Mouse (Mus musculus) right cerebral cortex, postnatal 25 days (tissue): ENCODE measurements at regions not wholly inside any gene's neighbourhood (a gene's known extent, or its start where the extent isn't known, plus 50 kb on each side); places are given as distances from the start of the nearest gene placed in this dataset.
A peak's percentile ranks its signal among the peaks of the same experiment; 100 is the strongest.

ENCODE experiments used
- DNase-seq: peaks from one replicate; pipeline ENCODE4 v3.0.0; 2022

GRCm38 (mm10) chr2:167815123-167815522 is 116.7 kb upstream of the Ptpn1 start:
- DNase-seq, result no peak

- no peak for DNase-seq
Measured at GRCm38 (mm10) chr2:167809256-167809655, 119.6 kb upstream of the Tmem189 start.

DNA sequence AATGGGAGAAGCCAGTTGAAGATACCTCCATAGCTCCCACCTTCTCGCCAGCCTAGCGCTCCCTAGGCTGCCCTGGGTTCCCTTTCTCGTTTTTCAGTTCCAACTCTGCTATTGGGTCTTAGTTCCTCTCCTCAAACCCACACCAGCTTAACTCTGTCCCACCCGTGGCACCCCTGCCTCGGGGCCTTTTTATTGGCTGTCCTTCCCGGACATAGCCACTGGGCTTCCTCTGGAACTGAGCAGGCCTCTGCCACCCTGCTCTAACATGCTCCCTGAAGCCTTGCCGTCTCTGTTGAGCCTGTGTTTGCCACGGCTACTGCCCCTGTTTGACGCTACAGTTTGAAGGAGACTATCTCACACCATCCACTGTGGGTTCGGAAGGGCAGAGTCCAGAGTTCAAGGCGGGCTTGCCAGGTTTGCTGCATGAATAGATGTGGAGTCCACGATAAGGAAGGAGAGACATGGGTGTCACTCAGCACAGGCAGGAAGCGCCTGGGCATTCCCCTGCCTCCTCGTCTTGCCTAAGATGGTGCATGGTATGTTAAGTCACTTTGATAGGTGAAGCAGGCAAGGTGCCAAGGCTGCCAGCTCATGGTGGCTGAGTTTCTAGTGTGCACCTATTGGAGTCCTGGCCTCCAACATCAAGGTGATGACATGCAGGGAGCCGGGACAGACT is 116.1 kb upstream of the Tmem189 start:
- DNase-seq, result no peak

- no peak for DNase-seq
Measured at GRCm38 (mm10) chr2:167804493-167805227, 115.0 kb upstream of the Tmem189 start.

GRCm38 (mm10) chr2:167802494-167802893 is 112.9 kb upstream of the Tmem189 start:
- no peak for DNase-seq

- no peak for DNase-seq
Measured at GRCm38 (mm10) chr2:167801389-167801788, 111.8 kb upstream of the Tmem189 start.

DNA sequence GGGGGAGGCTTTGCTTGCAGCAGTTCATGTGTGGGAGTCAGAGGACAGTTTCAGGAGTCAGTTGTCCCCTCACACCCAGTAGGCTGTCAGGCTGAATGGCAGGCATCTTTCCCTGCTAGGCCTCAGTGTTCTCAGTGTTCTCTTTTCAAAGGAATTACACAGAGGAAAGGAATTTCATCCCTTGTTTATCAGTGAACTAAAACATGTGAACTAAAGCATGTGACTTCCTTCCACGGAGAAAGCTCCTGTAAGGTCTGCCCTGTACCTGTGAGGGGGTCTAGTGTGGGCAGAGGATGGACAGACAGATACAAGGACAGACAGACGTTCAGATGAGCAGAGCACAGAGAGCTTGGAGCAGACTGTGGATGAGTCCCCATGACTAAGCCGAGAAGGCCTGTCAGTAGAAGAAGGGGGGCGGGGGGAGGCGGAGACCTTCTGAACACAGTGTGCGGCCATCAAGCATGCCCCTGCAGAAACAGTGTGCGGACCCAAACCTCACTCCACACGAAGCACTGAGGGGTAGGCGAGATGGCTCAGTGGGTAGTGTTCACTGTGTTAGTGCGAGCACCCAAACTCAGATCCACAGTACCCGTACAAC is 111.1 kb upstream of the Tmem189 start:
- DNase-seq, result no peak

GRCm38 (mm10) chr2:167799629-167800387 is 110.2 kb upstream of the Tmem189 start:
- no peak for DNase-seq

DNA sequence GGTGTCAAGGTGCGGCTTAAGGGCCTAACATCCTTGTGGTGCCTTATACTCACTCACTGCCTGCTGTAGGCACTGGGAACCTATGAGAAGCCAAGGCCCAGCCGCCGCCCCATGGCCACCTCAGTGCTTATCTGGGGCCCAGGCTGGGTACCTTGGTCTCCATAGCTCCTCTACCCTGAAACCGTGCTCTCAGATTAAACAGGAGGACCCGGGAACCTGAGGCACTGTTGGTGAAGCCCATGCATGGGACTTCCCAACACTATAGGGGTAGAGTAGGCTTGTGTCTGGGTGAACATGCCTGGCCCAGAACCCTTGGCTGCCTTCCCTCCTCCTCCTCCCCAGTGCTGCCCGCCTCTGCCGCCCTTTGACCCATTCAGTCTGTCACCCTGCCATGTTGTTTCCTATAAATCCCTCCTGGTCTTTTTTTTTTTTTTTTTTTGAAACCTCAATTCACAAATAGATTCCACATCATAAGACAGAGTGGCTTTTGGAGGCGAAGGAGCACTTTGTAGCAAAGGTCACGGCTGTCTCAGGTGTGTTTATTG is 109.4 kb upstream of the Tmem189 start:
- no peak for DNase-seq

DNA sequence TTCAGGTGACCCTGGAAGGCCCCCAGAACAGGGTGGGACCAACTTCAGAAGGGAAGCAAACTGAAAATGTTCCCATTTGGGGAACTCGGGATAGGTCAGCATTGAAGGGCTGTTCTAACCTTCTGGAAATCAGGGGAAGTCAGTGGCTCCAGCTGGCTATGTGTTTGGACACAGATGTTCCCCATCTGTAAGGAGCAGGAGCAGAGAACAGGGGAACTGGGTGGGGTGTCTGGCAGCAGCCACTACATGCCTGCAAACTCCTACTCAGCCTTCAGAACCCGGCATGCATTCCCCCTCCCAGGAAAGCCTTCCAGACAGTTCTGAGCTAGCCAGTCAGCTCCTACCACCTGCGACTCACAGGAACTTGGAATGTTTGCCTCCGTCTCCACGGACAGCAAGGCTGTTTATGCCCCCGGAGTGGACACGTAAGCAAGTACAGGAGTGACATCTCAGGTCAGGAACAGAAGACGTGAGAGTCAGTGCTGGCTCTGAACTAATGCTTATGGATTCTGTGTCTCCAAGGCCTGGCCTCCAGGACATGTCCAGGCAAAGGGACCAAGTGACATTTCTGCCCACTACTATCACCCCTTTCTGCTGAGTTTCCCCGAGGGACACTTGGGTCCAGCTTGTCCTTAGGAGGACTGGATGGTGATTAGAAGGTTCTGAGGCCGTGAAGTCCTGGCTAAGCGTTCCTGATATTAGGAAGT is 108.6 kb upstream of the Tmem189 start:
- no peak for DNase-seq

- DNase-seq, result no peak
Measured at GRCm38 (mm10) chr2:167795491-167795890, 105.9 kb upstream of the Tmem189 start.

DNA sequence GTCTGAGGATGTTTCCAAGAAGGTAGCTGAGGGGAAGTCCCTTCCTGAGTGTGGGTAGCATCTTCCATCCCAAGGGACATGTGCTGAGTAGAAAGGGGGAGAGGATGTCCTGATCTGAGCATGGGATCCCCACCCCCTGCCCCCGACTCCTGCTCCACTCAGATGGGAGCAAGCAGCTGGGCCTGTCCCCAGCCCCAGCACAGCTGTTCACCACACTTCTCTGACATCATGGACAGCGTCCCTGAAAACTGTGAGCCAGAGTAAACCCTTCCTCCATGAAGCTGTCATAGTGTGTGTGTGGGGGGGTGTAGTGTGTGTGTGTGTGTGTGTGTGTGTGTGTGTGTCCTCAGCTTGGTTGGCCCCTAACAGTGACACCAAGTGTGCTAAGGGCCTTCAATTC is 104.3 kb upstream of the Tmem189 start:
- no peak for DNase-seq

DNA sequence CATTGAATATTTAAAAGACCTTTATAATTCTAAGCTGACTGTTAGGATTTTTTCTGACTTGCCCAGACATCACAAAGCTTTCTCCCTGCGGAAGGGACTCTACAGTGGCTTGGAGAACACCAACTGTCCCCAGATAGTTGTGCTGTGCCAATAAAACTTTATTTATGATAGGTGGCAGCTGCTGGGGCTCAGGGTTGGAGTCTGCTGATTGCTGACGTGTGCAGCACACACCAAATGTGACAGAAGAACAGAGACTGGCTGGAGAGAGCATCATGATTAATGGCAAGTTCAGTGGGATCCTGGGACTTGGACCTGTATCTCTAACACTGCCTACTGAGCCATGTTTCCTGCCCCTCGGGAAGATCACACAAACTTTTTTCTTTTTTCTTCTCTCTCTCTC is 103.1 kb upstream of the Tmem189 start:
- no peak for DNase-seq

DNA sequence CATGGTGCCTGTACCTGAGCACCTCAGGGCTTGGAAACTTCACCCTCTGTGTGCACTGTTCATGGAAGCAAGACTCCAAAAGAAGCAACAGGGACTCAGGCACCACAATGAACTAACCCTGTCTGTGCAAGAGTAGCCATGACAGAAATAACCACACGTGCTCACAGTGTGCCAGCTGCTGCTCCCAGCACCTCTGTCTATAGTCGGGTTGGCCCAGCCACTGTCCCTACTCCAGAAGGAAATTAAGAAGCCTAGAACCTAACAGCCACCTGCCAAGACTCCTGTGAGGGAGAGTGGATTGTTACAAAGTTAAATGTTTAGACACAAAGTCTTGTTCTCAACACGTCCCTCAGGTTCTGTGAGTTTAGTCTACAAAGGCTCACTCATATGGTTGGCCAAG is 102.7 kb upstream of the Tmem189 start:
- DNase-seq, result no peak

- DNase-seq, result peak; percentile 43
Measured at GRCm38 (mm10) chr2:167789471-167789923, 99.9 kb upstream of the Tmem189 start.

- DNase-seq, result no peak
Measured at GRCm38 (mm10) chr2:167786951-167787350, 97.3 kb upstream of the Tmem189 start.

GRCm38 (mm10) chr2:167784353-167784752 is 94.7 kb upstream of the Tmem189 start:
- DNase-seq, result no peak

DNA sequence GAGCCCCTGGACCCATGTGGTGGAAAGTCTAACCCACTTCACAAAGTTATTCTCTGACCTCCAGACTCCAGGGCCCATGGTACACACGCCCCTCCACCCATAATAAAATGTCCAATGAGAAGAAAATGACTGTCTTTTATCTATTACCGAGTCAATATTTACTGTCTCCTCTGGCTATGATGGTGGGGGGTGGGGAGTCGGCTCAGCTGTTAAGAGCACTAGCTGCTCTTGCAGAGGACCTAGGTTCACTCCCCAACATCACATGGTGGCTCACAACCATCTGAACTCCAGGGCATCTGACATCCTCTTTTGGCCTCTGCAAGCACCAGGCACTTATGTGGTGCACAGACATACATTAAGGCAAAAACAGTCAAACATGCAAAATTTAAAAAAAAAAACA is 93.8 kb upstream of the Tmem189 start:
- DNase-seq, result no peak

DNA sequence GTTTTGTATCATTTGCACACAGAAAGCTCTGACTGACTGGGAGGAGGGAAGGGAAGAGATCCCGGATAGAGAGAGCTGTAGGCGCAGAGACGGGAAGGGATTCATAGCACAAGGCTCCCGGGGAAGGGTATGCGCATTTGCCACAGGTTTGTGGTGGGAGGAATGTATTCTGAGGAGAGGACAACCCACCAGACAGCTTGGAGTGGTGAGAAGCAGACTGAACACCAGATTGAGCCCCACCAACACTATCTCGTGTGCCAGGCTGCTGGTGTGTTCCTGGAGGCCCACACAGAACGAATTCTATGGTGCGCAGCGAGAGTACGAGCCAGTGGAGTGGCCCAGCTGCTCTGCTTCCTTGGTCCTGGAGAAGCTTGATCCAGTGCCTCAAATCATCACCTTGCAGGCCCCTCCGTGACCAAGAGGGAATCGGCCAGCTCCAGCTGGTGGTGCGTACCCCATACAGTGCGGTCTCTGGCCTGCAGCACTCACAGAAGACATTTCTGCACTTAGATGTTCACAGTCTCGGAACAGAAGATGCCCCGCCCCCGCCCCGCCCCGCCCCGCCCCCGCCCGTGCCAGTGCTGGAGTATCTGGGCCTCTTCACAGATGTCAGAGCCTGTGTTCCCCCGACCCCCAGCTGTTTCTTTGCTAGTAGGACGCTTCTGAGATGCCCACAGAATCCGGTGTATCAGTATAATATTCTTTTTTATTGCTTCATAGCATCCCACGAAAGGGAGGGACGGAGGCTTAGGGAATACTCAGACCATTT is 92.8 kb upstream of the Tmem189 start:
- peak; percentile 87 for DNase-seq

GRCm38 (mm10) chr2:167781496-167781895 is 91.9 kb upstream of the Tmem189 start:
- DNase-seq, result no peak

DNA sequence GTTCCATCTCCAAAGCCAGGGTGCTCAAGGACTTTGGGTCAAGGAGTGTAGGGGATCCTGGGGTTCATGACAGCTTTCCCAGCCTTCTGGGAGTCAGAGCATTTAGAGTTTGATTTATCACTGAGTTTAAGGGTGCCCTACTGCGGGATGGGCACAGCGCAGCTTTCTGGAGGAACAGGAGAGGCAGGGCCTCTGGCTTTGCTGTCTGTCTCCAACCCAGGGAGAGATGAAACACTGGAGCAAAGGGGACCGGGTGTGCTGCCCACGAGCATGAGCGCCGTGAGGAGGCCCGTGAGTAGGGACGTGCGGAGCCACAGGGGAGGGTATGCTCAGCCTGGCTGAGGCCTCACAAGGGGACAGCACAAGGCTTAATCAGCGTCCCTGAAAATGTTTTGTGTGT is 89.1 kb upstream of the Tmem189 start:
- no peak for DNase-seq

GRCm38 (mm10) chr2:167778271-167778670 is 88.6 kb upstream of the Tmem189 start:
- no peak for DNase-seq
